Mouse (Mus musculus): Measurements from ENCODE around the gene 6330403K07Rik.

DNA sequence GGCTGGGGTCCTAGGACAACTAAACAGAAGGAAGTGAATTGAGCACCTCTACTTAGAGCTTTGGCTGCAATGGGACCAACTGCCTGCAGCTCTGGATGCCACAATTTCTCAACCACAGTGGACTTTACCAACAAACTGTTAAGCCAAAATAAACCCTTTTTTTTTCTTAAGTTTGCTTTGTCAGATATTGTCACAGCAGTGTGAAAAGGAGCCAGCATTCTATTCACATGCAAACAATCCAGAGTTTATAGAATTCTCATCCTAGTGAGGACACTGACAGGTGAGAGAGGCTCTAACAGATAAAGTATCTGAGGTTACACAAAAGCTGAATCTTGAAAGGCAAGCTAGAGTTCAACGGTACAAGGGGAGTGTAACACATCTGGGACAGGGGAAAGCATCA is 16.3 kb downstream of the 6330403K07Rik start:
- TF ChIP-seq CTCF (IDR thresholded peaks at IDR 0.05; ENCODE audit: low read depth) = no peak
- TF ChIP-seq EP300 (IDR thresholded peaks at IDR 0.05; ENCODE audit: low read depth) = no peak
